Mouse (Mus musculus): ENCODE results near the gene Fam185a.

Fam185a gene

GRCm38 (mm10) chr5:21424614-21425602, at the start of gene Fam185a, which contains the start of gene Ccdc146:
Fam185a (plus strand) TSS chr5:21424958.
Ccdc146 (minus strand) TSS chr5:21424677.
- in situ Hi-C loops (cut with MseI, MboI) = loop anchor here in 1 of 2 experiments (10.0 kb wide), 1 partner anchor 160 kb away; no protein-coding TSS in a partner anchor

GRCm38 (mm10) chr5:21376935-21377334, 47.8 kb upstream of the Fam185a start:
- in situ Hi-C loops (cut with MseI, MboI) = no loop called here

- in situ Hi-C loops (cut with MseI, MboI) = no loop called here
Observed at GRCm38 (mm10) chr5:21378397-21378796, 46.4 kb upstream of the Fam185a start.

- in situ Hi-C loops (cut with MseI, MboI) = no loop called here
Observed at GRCm38 (mm10) chr5:21381986-21382385, 42.8 kb upstream of the Fam185a start.

DNA sequence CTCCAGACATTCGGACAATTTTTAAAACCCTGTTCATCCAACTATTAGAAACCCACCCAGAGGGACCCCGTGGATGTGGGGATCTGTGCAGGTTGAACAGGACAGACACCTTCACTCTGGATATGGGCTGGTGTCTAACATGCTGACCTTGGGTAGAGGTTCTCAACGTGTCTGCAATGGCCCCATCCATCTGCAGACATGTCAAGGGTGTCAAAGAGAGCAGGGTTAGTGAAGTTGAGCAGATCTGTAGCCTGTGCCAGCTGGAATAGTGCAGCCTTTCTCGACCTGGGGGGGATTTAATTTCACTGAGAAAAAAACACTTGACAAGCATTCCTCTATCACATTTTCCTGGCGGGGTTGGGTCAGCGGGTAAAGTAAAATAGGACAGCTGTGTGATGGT, 42.1 kb upstream of the Fam185a start:
- in situ Hi-C loops (cut with MseI, MboI) = no loop called here

DNA sequence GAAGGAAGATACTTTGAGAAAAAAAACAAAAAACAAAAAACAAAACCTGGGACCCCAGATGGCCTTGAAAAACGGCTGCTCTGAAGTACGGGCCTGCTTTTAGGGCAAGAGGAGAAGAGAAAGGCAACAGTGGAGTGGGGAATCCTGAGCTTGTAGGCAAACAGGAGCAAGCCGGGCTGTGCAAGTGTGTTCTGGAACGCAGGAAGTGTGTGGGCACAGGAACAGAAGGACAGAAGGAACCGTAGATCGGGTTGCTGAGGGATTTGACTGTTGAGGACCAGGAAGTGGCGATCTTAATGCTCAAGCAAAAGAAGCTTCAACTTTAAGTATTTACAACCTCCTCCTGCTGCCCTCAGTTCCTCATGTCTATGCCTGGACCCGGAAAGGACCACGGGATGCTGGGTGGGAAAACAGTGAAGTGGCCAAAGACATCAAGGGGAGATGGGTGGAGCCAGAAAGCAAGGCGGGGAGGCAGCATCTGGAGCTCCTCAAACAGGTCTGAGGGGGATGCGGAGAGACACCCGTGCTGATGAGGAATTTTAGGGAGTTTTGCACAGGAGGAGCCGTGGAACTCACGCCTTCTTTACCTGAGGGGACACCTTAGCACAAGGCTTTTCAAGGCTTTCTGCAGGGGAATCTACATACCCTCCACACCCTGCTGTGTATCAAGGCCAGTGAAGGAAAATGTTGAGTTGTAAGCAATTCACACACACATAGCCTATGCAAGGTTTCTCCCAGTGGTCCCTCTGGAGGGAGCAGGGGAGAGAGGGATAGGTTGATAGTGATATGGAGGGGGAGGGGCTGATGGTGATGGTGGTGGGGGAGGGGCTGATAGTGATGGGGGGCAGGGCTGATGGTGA, 41.1 kb upstream of the Fam185a start:
- in situ Hi-C loops (cut with MseI, MboI) = no loop called here

DNA sequence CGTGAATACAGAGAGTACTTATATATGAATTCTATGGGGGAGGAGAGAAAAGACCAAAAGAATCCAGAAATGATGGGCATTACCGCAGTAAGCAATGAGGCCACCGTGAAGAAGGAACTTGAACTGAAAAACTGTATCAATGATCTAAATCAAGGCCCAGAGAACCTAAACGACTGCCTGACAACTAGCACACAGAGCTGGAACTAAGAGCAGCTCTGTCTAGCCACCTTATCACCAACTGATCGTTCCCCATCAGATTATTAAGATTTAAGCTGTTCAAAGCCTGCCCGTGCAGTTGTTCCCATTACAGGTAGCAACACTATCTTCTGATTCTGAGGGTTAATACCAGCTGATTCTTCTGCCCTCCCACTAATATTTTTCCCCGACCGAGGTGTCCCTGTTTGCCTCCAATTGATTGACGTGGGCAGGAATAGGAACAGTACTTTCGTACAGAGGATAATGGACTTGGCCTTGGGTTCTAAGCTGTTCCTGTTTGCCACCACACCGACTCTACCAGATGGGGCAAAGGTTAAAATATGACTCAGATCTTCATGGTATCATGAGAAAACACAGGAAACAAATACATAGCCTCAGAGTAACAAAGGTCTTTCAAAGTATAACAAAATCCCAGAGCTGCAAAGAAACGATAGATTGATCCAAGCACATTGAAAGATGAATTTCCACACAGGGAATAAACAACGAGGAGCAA, 40.4 kb upstream of the Fam185a start:
- in situ Hi-C loops (cut with MseI, MboI) = no loop called here

GRCm38 (mm10) chr5:21384976-21385375, 39.8 kb upstream of the Fam185a start:
- in situ Hi-C loops (cut with MseI, MboI) = no loop called here

DNA sequence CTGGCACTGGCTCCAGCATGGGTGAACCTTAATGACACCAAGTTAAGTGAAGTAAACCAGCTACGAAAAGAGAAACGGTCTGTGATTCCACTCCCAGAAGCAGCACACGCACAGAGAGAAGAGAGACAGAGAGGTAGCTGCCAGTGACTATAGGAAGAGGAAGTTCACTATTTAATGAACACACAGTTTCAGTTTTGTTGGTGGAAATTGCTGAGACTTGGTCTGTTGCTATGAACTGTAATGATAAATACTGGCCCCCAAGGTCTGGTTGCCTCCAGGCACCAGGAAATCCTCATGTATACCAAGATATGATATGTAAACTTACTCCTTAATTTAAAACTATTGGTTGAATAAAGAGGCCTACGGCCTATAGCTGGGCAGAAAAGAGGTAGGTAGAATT, 38.3 kb upstream of the Fam185a start:
- in situ Hi-C loops (cut with MseI, MboI) = no loop called here

GRCm38 (mm10) chr5:21387340-21387739, 37.4 kb upstream of the Fam185a start:
- in situ Hi-C loops (cut with MseI, MboI) = no loop called here

DNA sequence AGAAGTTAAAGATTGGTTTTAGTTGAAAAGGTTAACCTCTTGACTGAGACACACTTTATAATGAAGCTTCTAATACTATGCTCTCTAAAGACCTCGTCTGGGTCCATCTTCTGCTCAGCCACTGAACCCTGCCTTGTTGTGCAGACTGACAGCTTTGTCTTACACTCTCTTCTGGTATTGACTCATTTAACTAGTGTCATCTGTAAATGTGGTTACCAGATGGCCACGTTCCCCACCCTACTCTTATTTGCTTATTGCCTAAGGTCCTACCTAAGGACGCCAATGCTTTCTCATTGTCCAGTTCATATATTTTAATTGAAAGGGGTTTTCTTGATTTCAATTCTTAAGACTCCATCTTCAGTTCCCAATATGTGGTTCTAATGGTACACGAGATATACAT, 35.9 kb upstream of the Fam185a start:
- in situ Hi-C loops (cut with MseI, MboI) = no loop called here

GRCm38 (mm10) chr5:21391616-21392384, 33.0 kb upstream of the Fam185a start:
- in situ Hi-C loops (cut with MseI, MboI) = no loop called here

DNA sequence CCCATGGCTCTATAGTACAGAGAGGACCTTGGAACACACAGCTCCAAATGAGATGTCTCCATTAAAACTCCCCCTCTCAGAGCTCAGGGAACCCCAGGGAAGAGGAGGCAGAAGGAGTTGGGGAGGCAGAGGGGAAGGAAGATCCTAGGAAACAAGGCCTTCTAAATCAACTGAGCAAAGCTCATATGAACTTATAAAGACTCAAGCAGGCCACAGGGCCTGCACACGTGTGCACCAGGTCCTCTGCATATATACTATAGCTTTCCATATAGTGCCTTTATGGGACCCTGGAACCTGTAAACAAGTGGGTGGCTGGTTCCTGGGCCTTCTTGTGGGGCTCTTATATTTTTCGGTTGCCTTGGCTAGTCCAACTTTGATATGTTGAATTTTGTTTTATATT, 30.2 kb upstream of the Fam185a start:
- in situ Hi-C loops (cut with MseI, MboI) = no loop called here

GRCm38 (mm10) chr5:21395205-21395840, 29.4 kb upstream of the Fam185a start:
- in situ Hi-C loops (cut with MseI, MboI) = no loop called here

GRCm38 (mm10) chr5:21411261-21411666, 13.5 kb upstream of the Fam185a start:
- in situ Hi-C loops (cut with MseI, MboI) = no loop called here

DNA sequence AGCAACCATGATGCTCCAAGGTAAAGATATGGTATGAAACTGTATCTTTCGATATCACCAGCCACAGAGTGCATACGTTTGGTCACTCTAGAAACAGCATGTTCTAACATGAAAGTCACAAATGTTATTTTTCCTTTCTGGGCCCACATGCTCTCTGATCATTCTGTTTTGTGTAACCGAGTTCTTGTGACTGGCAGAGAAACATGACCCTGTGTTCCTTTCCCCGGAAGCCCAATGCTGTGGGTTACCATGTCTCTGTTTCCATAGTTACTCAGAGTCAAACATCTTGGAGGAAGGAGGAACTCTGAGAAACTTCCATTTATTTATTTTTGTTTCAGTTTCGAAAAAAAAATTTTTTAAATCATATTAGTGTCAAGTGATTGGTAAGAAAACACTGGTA, 12.7 kb upstream of the Fam185a start:
- in situ Hi-C loops (cut with MseI, MboI) = no loop called here

- in situ Hi-C loops (cut with MseI, MboI) = no loop called here
Observed at GRCm38 (mm10) chr5:21413322-21413721, 11.4 kb upstream of the Fam185a start.

DNA sequence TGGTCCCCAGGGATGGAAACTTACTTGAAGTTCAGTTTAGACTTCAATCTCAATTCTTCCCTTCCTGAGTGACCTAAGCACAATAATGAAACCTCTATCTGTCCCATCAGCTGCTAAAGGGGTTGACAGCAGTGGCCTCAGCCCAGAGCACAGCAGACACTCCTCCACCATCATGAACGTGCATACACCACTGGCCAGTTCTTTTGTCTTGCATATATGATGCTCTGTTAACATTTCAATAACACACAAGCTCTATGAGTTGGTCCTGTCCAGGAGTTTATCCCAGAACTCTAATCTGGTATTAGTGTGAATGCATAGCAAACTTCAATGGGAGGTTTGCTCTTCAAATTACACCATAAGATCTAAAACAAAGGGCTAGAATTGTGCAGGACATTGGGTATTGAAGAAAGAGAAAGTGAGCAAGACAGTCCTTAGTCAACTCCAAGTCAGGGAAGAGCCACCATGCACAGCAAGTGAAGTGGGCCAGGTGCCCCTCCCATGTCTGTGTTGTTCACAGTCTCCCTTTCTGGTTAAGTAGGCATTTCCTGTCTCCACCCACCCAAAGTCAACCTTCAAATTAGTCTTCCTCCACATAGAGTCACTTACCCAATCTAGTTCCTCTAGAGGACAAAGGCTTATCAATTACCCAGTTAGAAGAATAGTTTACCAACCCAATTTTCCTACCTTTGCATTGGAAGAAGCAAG, 10.5 kb upstream of the Fam185a start:
- in situ Hi-C loops (cut with MseI, MboI) = no loop called here

GRCm38 (mm10) chr5:21418613-21419012, 6.1 kb upstream of the Fam185a start:
- in situ Hi-C loops (cut with MseI, MboI) = no loop called here

DNA sequence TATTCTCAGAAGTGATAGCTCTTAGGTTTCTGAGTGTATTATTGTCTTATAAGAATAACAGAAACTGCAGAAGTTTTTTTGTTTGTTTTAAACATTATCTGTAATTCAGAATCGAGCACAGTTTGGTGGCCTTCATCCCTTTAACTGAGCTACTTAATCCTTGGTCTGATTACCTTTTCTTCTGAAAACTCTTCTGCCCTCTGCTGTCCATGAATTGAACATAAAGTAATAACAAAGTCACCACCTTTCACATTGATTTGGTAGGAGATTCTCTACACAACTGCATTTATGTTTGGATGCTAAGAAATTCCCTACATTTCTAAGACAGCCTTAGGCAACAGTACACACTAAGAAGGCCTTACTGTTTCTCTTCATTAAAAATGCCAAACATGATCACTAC, 4.1 kb upstream of the Fam185a start:
- in situ Hi-C loops (cut with MseI, MboI) = loop anchor here in 1 of 2 experiments (10.0 kb wide), 1 partner anchor 156 kb away; no protein-coding TSS in a partner anchor

Data from mouse trophoblast stem cell (cell line).